Mouse (Mus musculus) forebrain, embryonic 11.5 days (tissue): ENCODE measurements around the gene Fbxl4. TPM values are rescaled to one million over a fixed set of nuclear protein-coding genes. Genes with fewer than 3 reads are reported as not detected.

Source experiments
- ATAC-seq: fragments of 200-750 bp; cut with Nextera tagmentation; replicated peaks from 2 replicates; pipeline ENCODE4 v1.8.0; 2017; ENCODE audit warnings: moderate TSS enrichment; ENCODE audit not compliant: low FRiP score
- DNase-seq: peaks from one replicate; pipeline ENCODE4 v3.0.0-alpha.2; 2017; ENCODE audit warnings: low spot score
- H3K27ac ChIP-seq: fragments of 300-500 bp; sonication (generic); 2 replicates; pipeline ENCODE4 v1.5.1; 2014; ENCODE audit warnings: low read depth, low read length
- H3K27me3 ChIP-seq: fragments of 300-500 bp; sonication (generic); 2 replicates; pipeline ENCODE4 v1.6.1; 2014; ENCODE audit warnings: mild to moderate bottlenecking, low read length, mixed read lengths; ENCODE audit not compliant: control insufficient read depth, insufficient read depth
- H3K36me3 ChIP-seq: fragments of 300-500 bp; sonication (generic); 2 replicates; pipeline ENCODE4 v1.6.1; 2014; ENCODE audit warnings: mild to moderate bottlenecking, low read length, moderate library complexity, mixed read lengths; ENCODE audit not compliant: control insufficient read depth, insufficient read depth
- H3K4me1 ChIP-seq: fragments of 300-500 bp; sonication (generic); replicated peaks from 2 replicates; pipeline ENCODE4 v1.6.1; 2014; ENCODE audit warnings: low read length, mixed read lengths; ENCODE audit not compliant: control insufficient read depth, insufficient read depth
- H3K4me2 ChIP-seq: fragments of 300-500 bp; sonication (generic); 2 replicates; pipeline ENCODE4 v1.6.1; 2014; ENCODE audit warnings: low read depth, mild to moderate bottlenecking, low read length, moderate library complexity, mixed read lengths; ENCODE audit not compliant: severe bottlenecking
- H3K4me3 ChIP-seq: fragments of 300-500 bp; sonication (generic); 2 replicates; pipeline ENCODE4 v1.5.1; 2014; ENCODE audit warnings: low read depth, low read length
- H3K9ac ChIP-seq: fragments of 300-500 bp; sonication (generic); 2 replicates; pipeline ENCODE4 v1.6.1; 2014; ENCODE audit warnings: low read length
- H3K9me3 ChIP-seq: fragments of 300-500 bp; sonication (generic); 2 replicates; pipeline ENCODE4 v1.6.1; 2016; ENCODE audit warnings: low read length, mixed read lengths; ENCODE audit not compliant: control insufficient read depth
- WGBS: fragments of 180-500 bp; shearing (Covaris S2); extraction: QIAGEN DNeasy Blood & Tissue Kit; methylation state at CpG from one replicate; pipeline ENCODE4 v1.1.7; 2014; 5-methylcytosine and 5-hydroxymethylcytosine counted together
- polyA plus RNA-seq: library from polyadenylated mRNA; unstranded; fragments of >200 nt; fragmentation: Nextera tagmentation; extraction: Ambion mirVana; gene quantifications from 2 replicates; pipeline ENCODE4 v1.2.1, GENCODE M21; 2014

Fbxl4 gene
- polyA plus RNA-seq, 1 experiment from 2014 or later = 7.8 TPM

GRCm38 (mm10) chr4:22479368-22480090 lies 122.2 kb downstream of the Fbxl4 start:
- peak overlapping the region; percentile 21 for H3K4me3 ChIP-seq
- DNase-seq = peak; percentile 68

GRCm38 (mm10) chr4:22480091-22480857 lies 122.9 kb downstream of the Fbxl4 start:
- Histone ChIP-seq H3K4me3 (peak overlapping the region; percentile 21), H3K36me3 (no peaks in the 10 kb centered on the region), H3K27me3 (peaks cover 15% of the 10 kb centered on the region), H3K4me1 (peaks cover 16% of the 10 kb centered on the region), H3K9ac (peak overlapping the region; percentile 58), H3K9me3 (no peaks in the 10 kb centered on the region), H3K4me2 (peak overlapping the region; percentile 71), H3K27ac (peak overlapping the region; percentile 72)
- ATAC-seq (0 out of 2 replicates have a peak, but pooled peaks have one; percentile 5), DNase-seq (peak; percentile 64)
- WGBS = 1% methylated on average over 18 of the region's 18 CpGs

More at GRCm38 (mm10) chr4:22479368-22480090, 122.2 kb downstream of the Fbxl4 start:
- WGBS = under 1% methylated on average over 28 of the region's 28 CpGs
- Histone ChIP-seq H3K9me3 (no peaks in the 10 kb centered on the region), H3K27ac (peak overlapping the region; percentile 72), H3K27me3 (peaks cover 16% of the 10 kb centered on the region), H3K9ac (peak overlapping the region; percentile 58), H3K4me2 (peak overlapping the region; percentile 71), H3K4me1 (peaks cover 16% of the 10 kb centered on the region), H3K36me3 (no peaks in the 10 kb centered on the region)
- peak; percentile 42 for ATAC-seq

GRCm38 (mm10) chr4:22480858-22481205 lies 123.5 kb downstream of the Fbxl4 start:
- Histone ChIP-seq H3K27me3 (peaks cover 10% of the 10 kb centered on the region; the same call in 1 of the 2 replicates), H3K9ac (peak overlapping the region; percentile 25; the same call in 1 of the 2 replicates)
- no peak for DNase-seq

GRCm38 (mm10) chr4:22482118-22482517 lies 124.8 kb downstream of the Fbxl4 start:
- H3K4me1 ChIP-seq = peaks cover 13% of the 10 kb centered on the region
- DNase-seq (no peak), ATAC-seq (no peak)
- no peaks in the 10 kb centered on the region for H3K9me3 ChIP-seq
- no peak overlapping the region for H3K9ac ChIP-seq
- peak overlapping the region; percentile 26 for H3K4me2 ChIP-seq
- no peaks in the 10 kb centered on the region for H3K36me3 ChIP-seq
- peaks cover 5% of the 10 kb centered on the region; the same call in 1 of the 2 replicates for H3K27me3 ChIP-seq
- H3K4me3 ChIP-seq = peak overlapping the region; percentile 19
- H3K27ac ChIP-seq = no peak overlapping the region
- 47% methylated on average over 2 of the region's 2 CpGs for WGBS

More at GRCm38 (mm10) chr4:22480858-22481205, 123.5 kb downstream of the Fbxl4 start:
- Histone ChIP-seq H3K9me3 (no peaks in the 10 kb centered on the region), H3K4me2 (peak overlapping the region; percentile 71), H3K4me3 (peak overlapping the region; percentile 13; the same call in 1 of the 2 replicates), H3K27ac (peak overlapping the region; percentile 72; the same call in 1 of the 2 replicates), H3K4me1 (peaks cover 16% of the 10 kb centered on the region), H3K36me3 (no peaks in the 10 kb centered on the region)
- 0% methylated on average over 1 of the region's 1 CpGs for WGBS
- ATAC-seq = no peak

GRCm38 (mm10) chr4:22482756-22483280 lies 125.5 kb downstream of the Fbxl4 start:
- Histone ChIP-seq H3K4me1 (peaks cover 13% of the 10 kb centered on the region), H3K9me3 (no peaks in the 10 kb centered on the region), H3K27ac (no peak overlapping the region), H3K4me3 (peak overlapping the region; percentile 22), H3K36me3 (no peaks in the 10 kb centered on the region), H3K4me2 (peak overlapping the region; percentile 48; the same call in 1 of the 2 replicates), H3K27me3 (peaks cover 5% of the 10 kb centered on the region; the same call in 1 of the 2 replicates), H3K9ac (peak overlapping the region; percentile 27; the same call in 1 of the 2 replicates)
- no peak for DNase-seq
- ATAC-seq = no peak
- WGBS = 10% methylated on average over 7 of the region's 7 CpGs

- Histone ChIP-seq H3K4me3 (peak overlapping the region; percentile 22), H3K36me3 (no peaks in the 10 kb centered on the region), H3K27me3 (peaks cover 5% of the 10 kb centered on the region; the same call in 1 of the 2 replicates), H3K4me2 (peak overlapping the region; percentile 48), H3K9me3 (no peaks in the 10 kb centered on the region), H3K4me1 (peaks cover 12% of the 10 kb centered on the region), H3K27ac (no peak overlapping the region), H3K9ac (no peak overlapping the region; the same call in 1 of the 2 replicates)
- 16% methylated on average over 2 of the region's 2 CpGs for WGBS
- no peak for DNase-seq
- no peak for ATAC-seq
These were observed 126.2 kb downstream of the Fbxl4 start for GRCm38 (mm10) chr4:22483548-22483947.

Other genes starting within 250 kb of the Fbxl4 start
- 26.6 and 31.8 TPM in 2 replicates for gene Pou3f2, start 130.8 kb downstream of the Fbxl4 start, polyA plus RNA-seq